Mouse (Mus musculus) left cerebral cortex, adult 18-20 months (tissue): ENCODE results near the gene Chit1. TPM values are rescaled to one million over a fixed set of nuclear protein-coding genes. Genes with fewer than 3 reads are reported as not detected.

Source experiments
- DNase-seq, 2 experiments: peaks; one replicate each; pipeline ENCODE4 v3.0.0; 2021 to 2022; ENCODE audit warnings: low spot score in 2 of 2, mixed read lengths in 1 of 2
- total RNA-seq, 2 experiments: library from RNA; stranded (reverse); gene quantifications; 2 replicates each; pipeline ENCODE4 v1.2.3; 2021

Gene Chit1
- total RNA-seq, 2 experiments from 2014 or later, result not detected

DNA sequence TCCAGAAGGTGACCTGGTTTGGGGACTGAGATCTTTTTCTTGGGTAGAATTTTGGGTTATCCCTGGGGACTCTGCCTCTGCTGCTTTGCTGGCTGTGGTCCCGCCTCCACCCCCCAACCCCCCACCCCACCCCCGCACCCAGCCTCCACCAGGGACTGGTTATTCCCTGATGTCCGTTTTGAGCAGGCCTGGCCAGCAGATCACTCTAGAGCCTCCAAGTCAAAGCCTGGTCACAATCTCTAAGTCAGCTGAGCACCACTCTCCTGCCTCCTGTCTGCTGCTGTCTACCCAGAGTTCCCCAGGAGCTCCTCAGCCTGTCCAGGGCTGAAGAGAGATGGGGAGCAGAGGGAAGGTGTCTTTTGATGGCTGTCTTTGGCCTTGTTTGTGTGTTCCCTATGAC is 25.3 kb downstream of the Chit1 start:
- no peak for DNase-seq

DNA sequence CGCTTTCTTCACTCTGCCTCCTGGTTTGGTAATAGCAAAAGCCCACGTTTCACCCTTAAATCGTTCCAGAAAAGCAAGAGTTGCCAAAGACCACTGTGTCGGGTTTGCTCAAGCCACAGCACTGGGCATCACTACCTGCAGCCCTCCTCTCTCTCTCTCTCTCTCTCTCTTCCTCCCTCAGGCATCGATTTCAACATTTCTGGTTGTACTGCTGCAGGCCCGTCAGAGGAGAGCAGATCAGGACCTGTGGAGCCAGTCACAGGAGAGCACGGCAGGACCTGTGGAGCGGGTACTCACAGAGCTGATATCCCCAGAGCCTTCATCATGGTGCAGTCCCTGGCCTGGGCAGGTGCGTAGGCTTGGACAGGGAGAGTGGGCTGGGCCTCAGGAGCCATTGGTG is 27.4 kb downstream of the Chit1 start:
- no peak for DNase-seq

DNA sequence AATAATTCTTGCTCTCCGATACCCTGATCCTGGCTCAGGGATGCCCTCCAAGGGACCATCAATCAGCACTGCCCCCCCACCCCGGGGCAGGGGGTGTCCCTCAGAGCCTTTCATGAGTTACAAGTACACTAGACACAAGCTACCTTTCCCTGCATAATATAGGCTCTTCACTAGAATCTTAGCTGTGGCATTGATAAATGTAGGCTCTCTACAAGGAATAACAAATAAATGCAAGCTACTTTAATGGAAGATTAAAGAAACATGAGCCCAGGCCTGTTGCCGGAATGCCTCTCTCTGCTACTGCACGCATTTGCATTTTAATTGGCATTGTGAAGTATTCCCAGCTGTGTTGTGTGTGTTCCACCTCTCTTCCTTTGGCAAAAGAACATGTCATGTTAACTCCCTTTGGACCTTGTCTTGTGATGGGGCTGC is 31.3 kb downstream of the Chit1 start:
- no peak for DNase-seq

DNA sequence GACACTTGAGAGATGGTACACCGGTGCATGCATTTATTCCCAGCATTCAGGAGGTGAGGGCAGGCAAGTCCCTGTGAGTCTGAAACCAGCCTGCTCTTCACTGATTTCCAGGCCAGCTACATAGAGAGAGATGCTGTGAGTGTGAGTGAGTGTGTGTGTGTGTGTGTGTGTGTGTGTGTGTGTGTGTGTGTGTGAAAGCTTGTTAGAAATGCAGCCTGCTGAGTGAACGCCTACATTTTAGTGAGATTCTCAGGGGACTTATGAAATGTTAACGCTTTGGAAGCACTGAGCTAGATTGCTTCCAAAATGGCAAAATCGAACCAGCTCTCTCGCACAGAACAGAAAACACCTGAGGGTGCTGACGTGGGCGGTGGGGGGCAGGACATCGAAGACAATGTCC is 35.0 kb downstream of the Chit1 start:
- peak; percentile 39 to 41 for DNase-seq

DNA sequence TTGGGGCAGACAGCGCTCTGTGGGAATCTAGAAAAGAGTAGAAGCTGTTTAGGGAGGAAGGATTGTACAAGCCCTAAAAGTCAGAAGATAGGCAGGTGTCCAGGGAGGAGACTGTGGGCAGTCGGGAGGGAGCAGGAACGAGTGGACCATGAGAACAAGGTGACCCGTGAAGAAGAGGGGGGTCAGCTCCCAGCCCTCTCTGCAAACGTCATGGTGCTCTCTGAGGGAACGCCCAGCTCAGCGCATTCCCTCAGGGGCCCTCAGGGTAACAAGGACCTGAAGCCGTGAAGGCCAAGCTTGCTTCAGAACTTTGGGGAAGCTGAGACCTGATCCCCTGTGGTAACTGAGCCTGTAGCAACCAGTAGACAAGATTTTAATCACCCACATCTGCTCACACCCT is 39.0 kb downstream of the Chit1 start:
- DNase-seq, result no peak

DNA sequence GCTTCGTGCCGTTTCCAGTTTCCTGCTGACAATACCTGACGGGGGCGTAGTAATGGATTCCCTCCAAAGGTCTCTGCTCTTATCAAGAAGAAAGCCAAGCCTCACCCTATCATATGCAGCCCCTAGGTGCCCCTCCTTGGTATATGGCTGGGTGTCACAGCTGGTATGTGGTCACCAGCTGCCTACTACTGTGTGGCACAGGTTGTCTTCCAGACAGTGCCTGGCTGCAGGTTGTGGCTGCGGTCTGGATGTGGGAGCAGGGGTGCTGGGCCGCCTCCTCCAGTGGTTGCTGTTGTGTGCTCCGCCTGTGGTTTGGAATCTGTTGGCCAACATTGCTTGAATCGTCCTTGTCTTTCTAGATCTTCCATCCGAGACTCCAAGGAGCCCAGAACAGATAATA is 39.7 kb downstream of the Chit1 start:
- DNase-seq, result no peak

DNA sequence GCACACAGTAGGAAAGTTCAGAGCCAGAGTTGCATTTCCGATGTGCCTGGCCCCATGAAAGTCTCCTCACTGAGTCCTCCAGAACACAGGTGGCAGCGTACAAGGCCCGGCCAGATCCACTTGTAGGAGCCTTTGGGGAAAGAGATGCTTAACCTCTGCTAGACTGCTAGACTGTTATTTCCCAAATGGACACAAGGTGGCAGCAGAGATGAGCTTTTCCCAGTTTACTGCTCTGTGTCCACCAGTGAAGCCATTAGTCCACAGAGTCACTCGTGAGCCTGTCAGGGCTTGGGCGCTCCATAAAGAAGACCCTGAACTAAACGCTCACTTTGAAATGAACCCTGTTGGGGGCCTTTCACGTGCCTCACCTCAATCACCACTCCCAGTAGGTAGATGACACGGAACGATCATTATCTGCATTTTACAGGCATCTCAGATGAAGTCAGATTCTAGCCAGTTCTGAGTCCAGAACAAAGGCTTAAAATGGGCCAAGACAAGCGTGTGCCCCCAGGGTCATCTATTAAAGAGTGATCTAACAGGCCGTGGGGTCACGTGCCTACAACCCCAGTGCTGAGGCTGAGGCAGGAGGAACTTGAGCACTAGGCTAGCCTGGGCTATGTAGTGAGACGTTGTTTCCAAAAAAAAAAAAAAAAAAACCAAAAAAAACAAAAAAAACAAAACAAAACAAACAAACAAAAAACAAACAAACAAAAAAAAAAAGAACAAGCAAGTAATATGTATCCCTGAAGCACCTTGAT is 40.8 kb downstream of the Chit1 start:
- DNase-seq, result peak; percentile 81 to 87

DNA sequence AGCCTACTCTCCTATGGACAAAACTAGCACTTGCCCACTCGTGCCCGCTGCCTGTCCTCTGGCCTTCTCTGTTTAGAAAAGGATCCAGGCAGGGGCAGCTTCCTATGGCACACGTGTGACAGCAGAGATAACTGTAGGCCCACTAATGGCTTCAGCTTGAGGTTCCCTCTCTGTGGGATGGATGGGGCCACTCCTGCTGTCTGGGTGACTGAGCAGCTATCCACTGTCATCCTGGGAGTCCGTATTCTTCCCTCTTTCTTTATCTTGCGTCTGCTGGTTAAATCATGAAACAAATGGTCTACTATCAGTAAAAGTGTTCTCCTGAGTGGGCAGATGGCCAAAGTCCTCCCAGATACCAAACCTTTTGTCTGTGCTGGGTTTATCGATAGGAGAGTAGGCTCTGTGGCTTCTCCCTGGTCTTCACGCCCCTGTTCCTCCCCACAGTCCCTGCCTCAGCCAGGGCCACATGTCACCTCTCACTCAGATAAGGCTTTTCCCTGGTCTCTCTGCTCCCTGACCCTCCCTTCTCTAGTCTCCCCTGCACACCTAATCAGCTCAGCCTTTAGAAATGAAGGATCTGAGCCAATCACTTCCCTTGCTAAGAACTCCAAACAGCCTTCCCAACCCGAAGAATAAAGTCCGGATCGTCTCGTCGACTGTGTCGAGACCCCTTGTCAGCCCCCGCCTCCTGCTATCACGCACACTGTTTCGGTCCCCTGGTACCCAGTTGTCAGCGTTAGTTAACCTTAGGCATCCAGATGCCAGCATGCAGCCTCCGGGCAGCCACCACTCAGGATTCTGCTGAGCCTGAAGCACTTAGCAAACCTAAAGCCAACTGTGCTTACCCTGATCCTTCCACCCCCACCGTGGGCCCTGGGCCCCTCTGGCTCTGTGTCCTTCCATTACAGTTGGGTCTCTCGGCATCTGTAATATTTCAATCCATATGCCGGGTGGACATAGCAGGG is 41.9 kb downstream of the Chit1 start:
- no peak for DNase-seq

DNA sequence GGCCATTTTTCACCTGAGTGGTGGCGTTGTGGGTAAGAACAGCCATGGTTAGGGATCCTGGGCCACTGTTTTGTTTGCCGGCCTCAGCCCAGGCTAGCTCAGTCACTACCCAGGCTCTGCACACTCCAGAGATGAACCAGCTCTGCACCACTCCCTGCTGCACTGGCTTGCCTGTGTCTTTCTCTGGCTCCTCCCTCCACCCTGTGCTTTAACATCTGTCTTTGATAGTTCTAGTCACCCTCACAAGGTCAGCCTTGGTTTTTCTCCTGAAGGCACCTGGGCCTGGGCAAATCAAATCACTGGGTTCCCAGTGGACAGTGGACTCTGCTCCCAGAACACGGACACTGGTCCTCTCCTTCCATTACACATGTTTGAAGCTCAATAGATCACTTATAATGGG is 43.1 kb downstream of the Chit1 start:
- DNase-seq, result no peak

DNA sequence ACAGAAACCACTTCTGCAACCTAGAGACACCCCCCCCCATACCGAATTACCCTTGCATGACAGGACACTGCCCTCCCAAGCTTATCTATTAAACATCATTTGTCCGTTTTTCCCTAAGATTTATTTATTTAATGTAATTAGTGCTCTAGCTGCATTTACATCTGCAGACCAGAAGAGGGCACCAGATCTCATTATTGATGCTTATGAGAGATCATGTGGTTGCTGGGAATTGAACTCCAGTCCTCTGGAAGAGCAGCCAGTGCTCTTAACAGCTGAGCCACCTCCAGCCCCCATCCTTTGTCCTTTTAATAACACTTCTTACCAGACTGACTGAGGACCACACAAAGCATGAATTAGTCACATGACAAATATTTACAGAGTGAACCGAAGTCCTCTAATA is 43.6 kb downstream of the Chit1 start:
- DNase-seq, result no peak

DNA sequence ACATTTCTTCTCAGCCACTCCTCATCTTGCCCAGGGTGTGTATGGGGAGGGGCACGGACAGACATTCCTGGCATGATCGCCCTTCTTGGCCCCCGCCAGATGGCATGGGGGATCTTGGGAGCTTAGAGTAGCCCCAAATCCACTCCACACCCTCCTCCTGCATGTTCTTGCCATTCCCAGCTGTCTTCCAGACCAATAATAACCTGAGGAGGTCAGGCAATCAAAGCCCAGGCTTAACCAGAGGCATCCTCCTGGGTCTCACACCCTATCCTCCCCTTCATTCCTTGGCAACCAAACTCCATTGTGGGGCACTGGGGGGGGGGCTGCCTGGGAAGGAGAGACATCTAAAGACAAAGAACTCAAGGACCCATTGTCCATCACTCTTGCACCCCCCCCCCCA is 49.4 kb downstream of the Chit1 start:
- DNase-seq, result no peak

DNA sequence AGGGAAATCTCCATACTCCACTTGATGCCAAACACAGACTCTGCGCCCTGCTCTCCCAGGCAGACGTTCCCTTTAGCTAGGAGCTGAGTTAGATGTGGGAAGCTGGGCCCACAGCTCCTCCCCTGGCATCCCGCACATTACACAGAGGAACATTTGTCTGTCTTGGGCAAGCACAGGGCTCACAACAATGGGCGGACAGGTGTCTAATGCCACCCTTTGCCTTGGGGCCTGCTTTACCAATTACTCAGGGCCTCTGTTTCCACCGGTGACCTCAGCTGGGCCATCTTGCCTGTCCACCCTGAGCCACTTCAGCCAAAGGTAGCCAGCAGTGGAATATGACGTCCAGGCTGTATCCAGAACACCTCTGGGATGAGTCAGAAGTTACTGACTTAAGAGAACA is 50.4 kb downstream of the Chit1 start:
- no peak for DNase-seq

DNA sequence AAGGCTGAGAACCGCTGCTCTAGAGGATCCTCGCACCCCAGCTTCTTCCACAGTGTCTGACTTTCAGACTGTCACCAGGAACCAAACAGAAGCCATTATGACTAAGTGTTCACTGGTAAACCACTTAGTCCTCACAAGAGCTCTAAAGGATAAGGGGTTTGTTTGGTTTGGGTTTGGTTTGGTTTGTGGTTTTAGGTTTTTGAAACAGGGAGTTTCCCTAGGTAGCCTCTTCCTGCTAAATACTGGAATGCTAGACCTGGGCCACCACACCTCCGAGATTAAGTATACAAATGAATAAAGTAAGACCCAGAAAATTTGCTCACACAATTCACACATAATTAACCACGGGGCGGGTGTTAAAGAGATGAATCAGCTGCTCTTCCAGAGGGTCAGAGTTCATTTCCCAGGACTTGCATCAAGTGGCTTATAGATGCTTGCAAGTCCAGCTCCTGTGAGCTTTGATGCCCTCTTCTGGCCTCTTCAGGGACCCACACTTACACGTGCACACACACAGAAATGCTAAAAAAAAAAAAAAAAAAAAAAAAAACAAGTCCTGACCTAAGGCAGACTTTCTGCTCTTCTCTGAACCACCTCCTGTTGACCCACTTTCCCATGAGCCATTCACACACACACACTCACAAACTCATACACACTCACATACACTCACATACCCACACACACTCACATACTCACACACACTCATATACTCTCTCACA is 51.6 kb downstream of the Chit1 start:
- no peak for DNase-seq

DNA sequence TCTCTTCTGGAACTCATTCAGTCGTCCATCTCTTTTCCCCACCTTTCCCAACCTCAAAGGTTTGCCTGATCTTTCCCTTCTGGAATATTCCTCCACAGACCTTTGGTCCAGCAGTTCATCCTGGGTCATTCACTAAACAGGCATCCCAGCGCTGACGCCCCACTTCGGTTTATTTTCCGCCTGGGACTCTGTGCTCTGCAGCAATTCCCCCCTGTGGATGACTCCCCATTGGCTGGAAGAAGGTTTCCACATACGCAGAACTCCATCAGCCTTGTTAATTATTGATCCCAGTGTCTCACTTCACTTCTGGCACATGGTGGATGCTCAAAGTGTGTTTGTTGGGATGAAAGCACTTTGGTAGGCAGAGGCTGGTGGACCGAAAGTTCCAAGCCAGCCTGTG is 52.4 kb downstream of the Chit1 start:
- no peak for DNase-seq

DNA sequence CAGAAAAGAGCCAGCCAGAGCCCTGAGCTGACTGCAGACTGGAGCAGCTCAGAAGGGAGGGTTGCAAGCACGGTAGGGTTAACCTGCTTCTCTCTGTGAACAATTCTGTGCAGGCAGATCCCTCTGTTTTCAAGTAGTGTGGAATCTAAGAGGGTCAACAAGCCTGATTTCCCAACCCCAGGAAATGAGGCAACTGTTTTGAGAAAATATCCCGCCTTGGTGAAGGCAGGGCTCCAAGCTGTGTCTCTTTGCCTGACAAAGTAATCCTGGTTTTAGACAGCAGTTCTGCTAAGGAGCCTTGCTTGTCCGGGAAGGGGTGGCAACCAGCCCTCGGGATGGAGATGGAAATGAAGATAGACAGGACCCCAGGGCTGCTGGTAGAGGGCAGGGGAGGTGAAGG is 53.4 kb downstream of the Chit1 start:
- DNase-seq, result no peak

DNA sequence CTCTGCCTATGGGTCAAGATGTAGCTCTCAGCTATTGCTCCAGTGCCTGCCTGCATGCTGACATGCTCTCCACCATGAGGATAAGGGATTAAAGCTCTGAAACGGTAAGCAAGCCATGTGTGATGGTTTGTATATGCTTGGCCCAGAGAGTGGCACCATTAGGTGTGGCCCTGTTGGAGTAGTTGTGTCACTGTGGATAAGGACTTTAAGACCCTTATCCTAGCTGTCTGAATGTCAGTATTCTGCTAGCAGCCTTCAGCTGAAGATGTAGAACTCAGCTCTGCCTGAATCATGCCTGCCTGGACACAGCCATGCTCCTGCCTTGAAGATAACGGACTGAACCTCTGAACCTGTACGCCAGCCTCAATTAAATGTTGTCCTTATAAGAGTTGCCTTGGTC is 55.5 kb downstream of the Chit1 start:
- DNase-seq, result no peak

DNA sequence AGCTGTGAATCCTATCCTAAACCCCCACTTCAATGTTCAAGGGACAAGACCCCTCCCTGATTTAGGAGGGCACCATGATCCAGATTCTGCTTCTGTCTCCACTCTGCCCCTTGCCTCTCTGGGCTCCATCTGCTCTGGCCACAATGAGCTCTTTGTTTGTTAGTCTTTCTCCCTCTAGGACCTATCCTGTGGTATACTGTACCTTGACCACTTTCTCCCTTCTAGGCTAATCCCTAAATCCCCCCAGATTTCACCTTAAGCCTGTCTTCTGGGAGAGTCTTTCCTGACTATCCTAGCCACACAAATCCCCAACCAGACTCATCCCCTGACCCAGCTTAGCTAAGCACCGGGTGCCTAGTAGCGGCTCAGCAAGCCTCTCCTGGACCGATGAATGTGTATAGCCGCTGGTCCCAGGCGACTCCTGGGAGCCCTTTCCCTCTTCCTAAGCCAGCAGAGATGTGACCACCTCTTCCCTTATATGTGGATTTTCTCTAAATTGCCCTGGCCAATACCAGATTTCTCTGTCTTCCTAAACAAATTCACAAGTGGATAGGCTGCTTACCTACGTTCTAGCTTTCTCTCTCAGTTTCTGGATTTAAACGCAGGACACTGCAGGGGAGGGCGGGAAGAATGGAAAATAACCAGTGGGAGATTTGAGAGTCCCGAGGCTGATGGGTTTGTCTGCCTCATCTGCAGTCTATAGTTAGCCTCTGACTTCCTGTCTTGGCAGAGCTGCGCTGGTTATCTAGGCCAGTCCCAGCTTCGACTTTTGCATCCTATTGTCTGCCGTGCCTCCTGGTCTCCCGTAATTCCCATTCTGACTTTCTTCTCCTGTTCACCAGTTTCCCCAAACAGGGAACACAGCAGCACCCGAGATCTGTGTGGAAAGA is 56.6 kb downstream of the Chit1 start:
- peak in 1 of 2 experiments; percentile 40 for DNase-seq

DNA sequence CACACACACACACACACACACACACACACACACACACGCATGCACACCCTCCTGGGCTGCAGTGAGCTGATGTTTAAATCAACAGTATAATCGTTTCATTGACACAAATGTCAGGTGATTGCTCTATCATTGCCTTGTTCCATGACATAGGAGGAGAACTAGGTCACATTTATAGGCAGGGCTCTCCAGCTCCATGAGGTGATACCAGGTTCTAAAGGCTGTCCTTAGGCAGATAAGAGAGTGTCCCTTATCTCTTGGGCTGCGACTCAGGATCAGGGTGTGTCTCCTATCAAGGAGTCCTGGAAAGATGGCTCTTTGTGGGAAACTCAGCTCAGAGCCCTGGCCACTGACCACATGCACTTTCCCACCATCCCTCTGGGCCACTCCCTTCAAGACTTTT is 57.5 kb downstream of the Chit1 start:
- DNase-seq, result no peak

DNA sequence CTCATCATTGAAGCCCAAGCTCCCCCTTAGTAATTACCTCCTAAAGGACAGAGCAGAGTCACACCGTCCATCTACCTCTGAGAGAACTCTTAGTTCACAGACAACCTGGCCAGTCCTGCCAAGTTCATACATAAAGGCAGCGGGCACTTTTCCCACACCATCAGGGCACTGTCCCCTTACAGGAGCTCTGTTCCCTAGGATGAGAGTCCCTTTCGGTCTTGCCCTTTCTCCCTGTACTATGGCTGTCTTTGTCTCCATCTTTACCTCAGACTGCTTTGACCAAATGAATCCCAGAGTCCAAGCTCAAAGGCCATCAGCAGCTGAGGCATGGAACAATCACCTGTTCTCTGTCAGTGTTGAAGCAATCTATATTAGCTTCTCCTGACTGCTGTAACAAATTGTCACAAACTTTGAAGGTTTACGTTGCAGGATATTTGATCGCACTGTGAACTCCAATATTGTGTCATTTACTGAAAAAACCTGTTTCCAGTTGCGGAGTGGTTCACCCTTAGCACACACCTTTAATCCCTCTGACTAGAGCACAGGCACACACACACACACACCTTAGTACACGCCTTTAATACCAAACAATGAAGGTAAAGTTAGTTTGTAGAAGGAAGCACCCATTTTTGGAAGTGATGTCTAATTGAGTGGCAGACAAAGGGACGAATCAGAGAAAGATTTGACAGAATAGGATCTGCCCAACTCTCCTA is 58.1 kb downstream of the Chit1 start:
- DNase-seq, result no peak

DNA sequence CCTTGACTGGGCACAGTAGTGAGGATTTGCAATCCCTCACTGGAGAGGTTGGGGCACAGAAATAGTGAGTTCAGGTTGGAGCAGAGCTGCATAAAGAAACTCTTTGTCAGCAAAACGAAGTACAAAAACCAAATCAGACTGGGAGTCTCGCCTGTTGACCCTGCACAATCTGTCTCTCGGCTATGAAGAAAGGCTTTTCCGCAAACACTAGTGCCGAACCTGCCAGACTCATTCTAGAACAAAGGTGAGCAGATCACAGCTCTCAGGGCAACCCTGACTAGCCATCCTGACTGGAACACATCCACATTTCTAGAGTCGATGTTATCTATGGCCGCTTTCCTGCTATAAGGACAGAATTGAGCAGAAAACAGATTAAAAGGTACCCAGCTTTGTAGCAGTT is 62.0 kb downstream of the Chit1 start:
- no peak for DNase-seq
